Mouse (Mus musculus) adrenal gland, adult 2 months (tissue): ENCODE measurements around the gene Foxn1. TPM values are rescaled to one million over a fixed set of nuclear protein-coding genes. Genes with fewer than 3 reads are reported as not detected.

Experiments
- DNase-seq: peaks from one replicate; pipeline ENCODE4 v3.0.0; 2021
- polyA plus RNA-seq: library from polyadenylated mRNA; depleted of rRNA; stranded (reverse); fragments of >200 nt; gene quantifications from 2 replicates; pipeline ENCODE4 v1.2.3, GENCODE M21; 2012; rRNA removed
- total RNA-seq, 2 experiments: library from RNA; stranded (reverse); gene quantifications; 2 replicates each; pipeline ENCODE4 v1.2.3; 2021

The Foxn1 gene
- total and polyA plus RNA-seq, 3 experiments, result 0.29 to 0.41 (median 0.35) TPM

DNA sequence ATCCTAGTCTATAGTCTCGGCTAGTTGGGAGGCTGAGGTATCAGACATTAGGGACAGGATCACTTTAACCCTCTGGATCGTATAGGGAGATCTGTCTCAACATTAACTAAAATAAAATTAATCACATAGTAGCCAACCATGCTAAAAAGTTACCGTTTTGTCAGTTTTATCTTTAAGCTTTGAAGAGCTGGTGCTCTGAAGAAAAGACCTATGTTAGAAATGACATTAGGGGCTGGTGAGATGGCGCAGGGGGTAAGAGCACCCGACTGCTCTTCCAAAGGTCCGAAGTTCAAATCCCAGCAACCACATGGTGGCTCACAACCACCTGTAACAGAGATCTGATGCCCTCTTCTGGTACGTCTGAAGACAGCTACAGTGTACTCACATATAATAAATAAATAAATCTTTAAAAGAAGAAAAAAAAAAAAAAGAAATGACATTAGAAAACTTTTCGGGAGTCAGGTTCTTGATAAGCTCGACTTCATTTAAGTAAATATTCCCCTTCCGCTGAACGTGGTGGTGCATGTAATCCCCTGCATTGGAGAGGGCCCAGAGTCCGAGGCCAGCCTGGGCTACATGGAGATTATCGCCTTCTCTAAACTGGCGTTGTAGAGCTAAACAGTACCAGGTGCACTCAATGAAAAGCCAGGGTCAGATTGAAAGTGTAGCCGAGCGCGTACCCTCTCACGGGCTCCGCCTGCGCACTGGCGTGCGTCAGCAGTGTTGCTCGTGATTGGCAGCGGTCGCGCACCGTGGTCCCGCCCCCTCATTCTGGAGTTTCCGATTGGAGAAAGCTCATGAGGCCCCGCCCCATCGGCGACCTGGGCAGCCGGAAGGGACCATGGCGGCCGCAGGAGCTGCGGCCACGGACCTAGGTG is 58.5 kb downstream of the Foxn1 start, which contains the start of gene Pigs:
TSS of gene Pigs (plus strand) at position 782 of the 878 bp plus-strand sequence.
- peak; percentile 98 for DNase-seq

DNA sequence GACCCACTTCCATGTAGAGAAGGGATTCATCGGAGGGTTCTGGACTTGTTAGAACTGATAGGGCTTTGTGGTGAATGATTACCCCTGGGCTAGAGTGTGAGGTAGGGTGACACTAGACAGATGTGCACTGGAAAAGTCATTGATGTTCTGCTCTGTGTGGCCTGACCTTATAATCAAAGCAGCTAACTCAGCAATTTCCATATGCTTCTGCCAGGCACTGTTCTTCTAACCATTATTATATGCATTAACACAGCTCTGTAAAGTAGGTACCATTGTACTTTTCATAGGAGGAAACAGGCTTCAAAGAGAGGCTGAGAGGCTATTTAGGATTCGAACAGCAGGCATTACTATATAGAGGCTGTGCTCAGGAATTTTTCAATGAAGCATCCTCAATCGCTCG is 59.1 kb downstream of the Foxn1 start:
- no peak for DNase-seq

DNA sequence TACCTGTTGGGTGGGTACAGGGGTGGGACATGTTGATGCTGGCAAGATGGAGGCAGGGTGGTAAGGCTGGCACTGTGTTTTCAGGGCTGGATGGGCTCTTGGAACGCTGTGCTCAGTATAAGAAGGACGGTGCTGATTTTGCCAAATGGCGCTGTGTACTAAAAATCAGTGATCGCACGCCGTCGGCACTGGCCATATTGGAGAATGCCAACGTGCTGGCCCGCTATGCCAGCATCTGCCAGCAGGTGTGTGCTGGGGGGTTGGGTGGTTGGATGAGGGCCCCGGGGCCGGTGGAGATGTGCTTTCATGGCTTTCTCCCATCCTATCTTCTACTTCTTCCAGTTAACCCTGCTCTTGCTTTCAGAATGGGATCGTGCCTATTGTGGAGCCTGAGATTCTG is 61.4 kb downstream of the Foxn1 start:
- DNase-seq, result no peak

DNA sequence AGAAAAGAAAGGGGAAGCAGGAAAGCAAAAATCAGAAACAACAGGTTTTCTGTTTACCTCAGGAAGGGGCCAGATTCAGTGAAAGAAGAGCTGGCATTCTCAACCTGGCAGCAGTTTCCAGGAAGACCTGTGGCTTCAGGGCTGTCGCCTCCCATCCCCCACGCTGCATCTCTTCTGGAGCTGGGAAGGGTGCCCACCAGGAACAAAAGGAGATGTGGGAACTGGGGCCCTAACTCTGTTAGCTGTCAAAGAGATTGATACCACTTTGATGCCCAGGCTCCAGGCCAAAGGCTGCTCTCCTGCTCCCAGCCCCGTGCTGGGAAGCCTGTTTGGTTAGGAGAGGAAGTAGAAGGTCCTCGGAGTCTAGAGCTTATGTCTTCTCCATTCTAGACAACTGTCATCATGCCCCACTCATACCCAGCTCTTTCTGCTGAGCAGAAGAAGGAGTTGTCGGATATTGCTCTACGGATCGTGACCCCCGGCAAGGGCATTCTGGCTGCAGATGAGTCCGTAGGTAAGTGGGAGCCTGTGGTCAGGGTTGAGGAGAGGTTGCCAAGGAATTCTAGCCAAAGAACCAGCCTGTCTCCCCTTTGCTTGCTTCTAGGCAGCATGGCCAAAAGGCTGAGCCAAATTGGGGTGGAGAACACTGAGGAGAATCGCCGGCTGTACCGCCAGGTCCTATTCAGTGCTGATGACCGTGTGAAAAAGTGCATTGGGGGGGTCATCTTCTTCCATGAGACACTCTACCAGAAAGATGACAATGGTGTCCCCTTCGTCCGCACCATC is 62.2 kb downstream of the Foxn1 start:
- no peak for DNase-seq

DNA sequence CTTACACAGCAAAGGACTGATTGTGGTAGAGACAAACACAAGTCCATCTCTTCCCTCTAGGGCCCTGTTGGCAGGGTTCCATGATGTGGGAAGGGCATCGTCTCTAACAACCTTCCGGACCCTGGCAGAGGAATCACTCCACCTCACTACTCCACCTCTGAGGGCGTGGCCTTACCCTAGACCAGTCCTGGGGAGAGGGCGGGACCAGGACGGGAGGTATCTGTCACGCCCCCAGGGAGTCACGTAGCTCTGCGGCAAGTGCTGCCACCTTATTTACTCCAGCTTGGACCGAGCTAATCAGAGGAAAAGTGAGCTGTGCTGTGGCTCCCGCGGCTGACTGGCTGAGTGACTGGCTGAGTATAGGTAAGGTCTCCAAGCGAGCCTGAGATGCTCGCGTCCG is 63.5 kb downstream of the Foxn1 start, which contains the start of gene Aldoc:
TSS of gene Aldoc (plus strand) at position 109 of the 400 bp plus-strand sequence.
- DNase-seq, result peak; percentile 90

DNA sequence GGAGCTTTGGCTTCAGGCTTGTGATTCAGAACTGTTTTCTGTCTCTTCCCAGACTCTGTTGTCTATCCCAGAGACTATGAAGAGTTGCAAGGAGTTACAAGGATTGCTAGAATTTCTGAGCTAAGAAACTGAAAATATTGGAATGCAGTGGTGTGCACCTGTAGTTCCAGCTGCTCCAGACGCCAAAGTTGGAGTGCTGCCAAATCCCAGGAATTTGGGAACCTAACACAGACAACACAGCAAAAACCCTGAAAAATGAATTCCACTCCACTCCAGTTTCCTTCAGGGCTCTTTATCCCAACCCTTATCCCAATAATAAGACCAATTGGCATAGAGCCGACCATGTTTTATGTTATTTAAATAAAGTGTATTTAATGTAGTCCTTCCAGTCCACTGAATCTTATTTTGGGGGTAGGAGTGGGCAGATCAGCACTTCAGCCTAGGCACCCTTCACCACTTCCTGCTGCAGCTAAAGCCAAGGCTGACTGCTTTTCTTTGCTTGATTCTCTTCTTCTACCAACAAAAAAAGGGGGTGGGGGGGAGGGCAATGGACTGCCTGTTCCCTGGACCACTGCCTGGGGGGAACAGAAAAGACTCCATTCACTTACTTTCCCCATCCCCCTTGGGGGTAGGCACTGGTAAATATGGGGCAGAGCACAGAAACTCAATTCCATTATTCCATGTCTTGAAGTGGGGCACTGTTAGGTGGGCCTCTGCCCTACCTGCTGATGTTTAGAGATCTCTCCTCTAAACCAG is 64.1 kb downstream of the Foxn1 start:
- DNase-seq, result no peak

DNA sequence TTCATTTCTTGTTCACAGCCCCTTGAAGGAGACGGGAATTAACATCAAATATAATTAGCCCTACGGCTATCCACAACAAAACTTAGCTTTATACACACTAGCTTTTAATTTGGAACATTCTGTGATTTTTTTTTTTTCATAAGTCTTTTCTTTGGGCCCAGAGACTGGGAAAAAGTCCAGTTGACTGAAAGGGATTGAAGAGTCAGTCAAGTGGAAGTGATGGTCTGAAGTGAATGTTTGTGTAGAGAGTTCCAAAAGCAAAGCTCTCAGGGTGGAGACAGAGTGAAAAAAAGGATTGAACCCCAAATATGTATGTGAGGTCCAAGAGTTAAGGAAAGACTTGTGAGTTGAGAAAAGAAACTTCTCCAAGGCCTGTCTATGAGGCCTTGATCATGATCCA is 67.9 kb downstream of the Foxn1 start:
- DNase-seq, result no peak

DNA sequence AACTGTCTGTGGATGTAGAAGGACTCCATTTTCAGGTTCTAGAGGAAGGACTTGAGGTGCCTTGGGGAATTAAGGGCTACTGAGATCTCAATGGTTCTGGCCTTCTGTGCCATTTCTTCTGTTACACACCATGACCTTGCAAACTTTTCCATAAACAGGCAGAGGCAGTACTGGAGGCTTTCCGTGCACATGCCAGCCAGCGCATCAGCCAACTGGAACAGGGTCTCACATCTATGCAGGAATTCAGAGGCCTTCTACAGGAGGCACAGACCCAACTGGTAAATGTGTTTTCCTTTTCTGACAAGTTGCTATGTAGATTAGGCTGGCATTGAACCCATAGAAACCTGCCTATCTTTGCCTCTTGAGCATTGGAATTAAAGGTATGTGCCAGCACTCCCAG is 72.7 kb downstream of the Foxn1 start:
- DNase-seq, result peak; percentile 52

DNA sequence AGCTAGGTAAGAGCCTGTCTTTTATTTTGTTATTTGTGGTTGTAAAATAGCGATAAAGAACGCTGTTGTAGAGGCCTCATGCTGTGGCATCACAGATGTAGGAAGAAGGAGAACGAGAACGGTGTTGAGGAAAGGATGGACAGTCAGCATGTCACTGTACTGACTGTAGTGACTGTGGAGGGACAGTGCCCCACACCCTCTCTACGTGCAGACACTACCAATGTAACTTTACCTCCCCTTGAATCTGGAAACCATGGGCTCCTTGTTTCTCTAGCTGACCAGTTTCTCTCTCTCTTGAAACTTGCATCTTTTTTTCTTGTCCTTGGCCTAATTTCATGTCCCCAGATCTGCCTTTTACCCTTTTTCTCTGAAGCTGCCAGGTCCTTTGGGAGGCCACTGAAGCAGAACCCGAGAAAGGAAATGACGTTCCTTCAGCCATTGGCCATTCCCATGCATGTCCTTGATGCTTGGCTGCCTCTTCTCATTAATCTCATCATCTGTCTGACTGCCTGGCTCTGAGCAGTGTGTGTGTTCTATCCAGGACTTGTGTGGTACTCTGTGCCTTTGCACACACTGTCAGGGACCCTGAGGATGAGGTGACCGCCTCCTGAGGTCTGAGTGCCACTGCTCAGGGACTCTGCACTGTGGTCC is 75.4 kb downstream of the Foxn1 start:
- peak; percentile 55 for DNase-seq

Other genes with a start within 250 kb of the Foxn1 start
- 10 to 100 TPM; 29.8 to 31.2 TPM for gene Traf4, start 221.0 kb downstream of the Foxn1 start, total RNA-seq
- 128 and 131 TPM in 2 replicates for gene Traf4, start 221.0 kb downstream of the Foxn1 start, polyA plus RNA-seq
- 10 to 100 TPM in 1 of 2 experiments, 1 to 10 TPM in 1; 6.5 to 12.1 TPM for gene Nek8, start 209.9 kb downstream of the Foxn1 start, total RNA-seq
- 26.7 and 30.5 TPM in 2 replicates for gene Nek8, start 209.9 kb downstream of the Foxn1 start, polyA plus RNA-seq
- gene Tlcd1, start 209.8 kb downstream of the Foxn1 start, total RNA-seq, result 10 to 100 TPM; 40.4 to 61.5 TPM
- gene Tlcd1, start 209.8 kb downstream of the Foxn1 start, polyA plus RNA-seq, result 319 and 423 TPM in 2 replicates
- gene Rpl23a, start 203.0 kb downstream of the Foxn1 start, total RNA-seq, result 1,000 to 10,000 TPM; 1,792 to 2,242 TPM
- gene Rpl23a, start 203.0 kb downstream of the Foxn1 start, polyA plus RNA-seq, result 21.4 and 29.1 TPM in 2 replicates
- 10 to 100 TPM; 64.7 to 99.1 TPM for gene Rab34, start 198.1 kb downstream of the Foxn1 start, total RNA-seq
- 240 and 334 TPM in 2 replicates for gene Rab34, start 198.1 kb downstream of the Foxn1 start, polyA plus RNA-seq
- gene Proca1, start 193.2 kb downstream of the Foxn1 start, total RNA-seq, result 10 to 100 TPM; 20.5 to 24.4 TPM
- 1.2 and 1.6 TPM in 2 replicates for gene Proca1, start 193.2 kb downstream of the Foxn1 start, polyA plus RNA-seq
- gene Sdf2, start 140.8 kb downstream of the Foxn1 start, total RNA-seq, result 100 to 1,000 TPM; 104 to 111 TPM
- 89.7 and 103 TPM in 2 replicates for gene Sdf2, start 140.8 kb downstream of the Foxn1 start, polyA plus RNA-seq
- gene Supt6, start 140.6 kb downstream of the Foxn1 start, total RNA-seq, result 10 to 100 TPM; 57.5 to 76.7 TPM
- 23.2 and 31.3 TPM in 2 replicates for gene Supt6, start 140.6 kb downstream of the Foxn1 start, polyA plus RNA-seq
- 100 to 1,000 TPM; 165 to 168 TPM for gene 2610507B11Rik, start 124.8 kb downstream of the Foxn1 start, total RNA-seq
- 80.0 and 91.9 TPM in 2 replicates for gene 2610507B11Rik, start 124.8 kb downstream of the Foxn1 start, polyA plus RNA-seq
- under 1 TPM in 1 of 2 experiments, not detected in 1; 0.61 TPM for gene BC030499, start 95.7 kb downstream of the Foxn1 start, total RNA-seq
- 0.07 and 0.08 TPM in 2 replicates for gene BC030499, start 95.7 kb downstream of the Foxn1 start, polyA plus RNA-seq
- 1 to 10 TPM; 3.0 to 4.1 TPM for gene Spag5, start 85.0 kb downstream of the Foxn1 start, total RNA-seq
- 1.9 and 3.6 TPM in 2 replicates for gene Spag5, start 85.0 kb downstream of the Foxn1 start, polyA plus RNA-seq
- 10 to 100 TPM; 25.1 to 28.0 TPM for gene Aldoc, start 63.6 kb downstream of the Foxn1 start, total RNA-seq
- 15.7 and 26.0 TPM in 2 replicates for gene Aldoc, start 63.6 kb downstream of the Foxn1 start, polyA plus RNA-seq
- 10 to 100 TPM; 57.3 to 61.3 TPM for gene Pigs, start 58.1 kb downstream of the Foxn1 start, total RNA-seq
- gene Pigs, start 58.1 kb downstream of the Foxn1 start, polyA plus RNA-seq, result 161 and 184 TPM in 2 replicates
- gene Unc119, start 43.1 kb downstream of the Foxn1 start, total RNA-seq, result 10 to 100 TPM; 35.3 to 44.1 TPM
- 60.4 and 65.4 TPM in 2 replicates for gene Unc119, start 43.1 kb downstream of the Foxn1 start, polyA plus RNA-seq
- gene Slc13a2, start 35.7 kb upstream of the Foxn1 start, total RNA-seq, result not detected
- 0.20 and 0.22 TPM in 2 replicates for gene Slc13a2, start 35.7 kb upstream of the Foxn1 start, polyA plus RNA-seq
- 10 to 100 TPM; 41.5 to 60.9 TPM for gene Slc46a1, start 79.1 kb upstream of the Foxn1 start, total RNA-seq
- 111 TPM in 2 replicates for gene Slc46a1, start 79.1 kb upstream of the Foxn1 start, polyA plus RNA-seq
- gene Sarm1, start 111.2 kb upstream of the Foxn1 start, total RNA-seq, result 1 to 10 TPM; 5.3 to 8.2 TPM
- gene Sarm1, start 111.2 kb upstream of the Foxn1 start, polyA plus RNA-seq, result 2.3 and 3.0 TPM in 2 replicates
- gene Vtn, start 112.5 kb upstream of the Foxn1 start, total RNA-seq, result 1 to 10 TPM; 3.0 to 7.7 TPM
- gene Vtn, start 112.5 kb upstream of the Foxn1 start, polyA plus RNA-seq, result 1.8 and 2.8 TPM in 2 replicates
- not detected for gene Sebox, start 116.9 kb upstream of the Foxn1 start, total RNA-seq
- gene Sebox, start 116.9 kb upstream of the Foxn1 start, polyA plus RNA-seq, result not detected in 2 replicates
- gene Tmem199, start 125.6 kb upstream of the Foxn1 start, total RNA-seq, result 10 to 100 TPM; 22.0 to 26.8 TPM
- 6.9 and 8.8 TPM in 2 replicates for gene Tmem199, start 125.6 kb upstream of the Foxn1 start, polyA plus RNA-seq
- gene Poldip2, start 125.6 kb upstream of the Foxn1 start, total RNA-seq, result 100 to 1,000 TPM; 151 to 168 TPM
- gene Poldip2, start 125.6 kb upstream of the Foxn1 start, polyA plus RNA-seq, result 94.8 and 108 TPM in 2 replicates
- 10 to 100 TPM; 36.1 to 48.2 TPM for gene Tnfaip1, start 149.8 kb upstream of the Foxn1 start, total RNA-seq
- 22.2 and 22.7 TPM in 2 replicates for gene Tnfaip1, start 149.8 kb upstream of the Foxn1 start, polyA plus RNA-seq
- 100 to 1,000 TPM in 1 of 2 experiments, 10 to 100 TPM in 1; 81.7 to 109 TPM for gene Ift20, start 149.8 kb upstream of the Foxn1 start, total RNA-seq
- 86.5 and 115 TPM in 2 replicates for gene Ift20, start 149.8 kb upstream of the Foxn1 start, polyA plus RNA-seq
- gene Tmem97, start 164.2 kb upstream of the Foxn1 start, total RNA-seq, result 10 to 100 TPM; 44.7 to 49.4 TPM
- gene Tmem97, start 164.2 kb upstream of the Foxn1 start, polyA plus RNA-seq, result 33.7 and 39.6 TPM in 2 replicates